Mouse (Mus musculus): Measurements from ENCODE around the gene Gm20696.

Gm20696 gene

GRCm38 (mm10) chr6:99485884-99486640 lies 180.5 kb downstream of the Gm20696 start:
- no peak for DNase-seq (ENCODE audit: low spot score in 2 of 2)

GRCm38 (mm10) chr6:99485217-99485883 lies 181.2 kb downstream of the Gm20696 start:
- peak; percentile 62 to 72 for DNase-seq (ENCODE audit: low spot score in 2 of 2)

GRCm38 (mm10) chr6:99484884-99485216 lies 181.7 kb downstream of the Gm20696 start:
- DNase-seq (ENCODE audit: low spot score in 2 of 2): no peak

- DNase-seq (ENCODE audit: low spot score in 2 of 2): no peak
Observed at GRCm38 (mm10) chr6:99484197-99484725, 182.3 kb downstream of the Gm20696 start.

- no peak for DNase-seq (ENCODE audit: low spot score in 2 of 2)
Observed at GRCm38 (mm10) chr6:99483556-99483955, 183.0 kb downstream of the Gm20696 start.

GRCm38 (mm10) chr6:99481568-99481967 lies 185.0 kb downstream of the Gm20696 start:
- DNase-seq (ENCODE audit: low spot score in 2 of 2): no peak

GRCm38 (mm10) chr6:99478873-99479650 lies 187.5 kb downstream of the Gm20696 start:
- DNase-seq (ENCODE audit: low spot score in 2 of 2): no peak

GRCm38 (mm10) chr6:99475040-99475439 lies 191.6 kb downstream of the Gm20696 start:
- DNase-seq (ENCODE audit: low spot score in 2 of 2): no peak

- DNase-seq (ENCODE audit: low spot score in 2 of 2): no peak
Observed at GRCm38 (mm10) chr6:99470906-99471305, 195.7 kb downstream of the Gm20696 start.

- DNase-seq (ENCODE audit: low spot score in 2 of 2): no peak
Observed at GRCm38 (mm10) chr6:99469134-99469834, 197.3 kb downstream of the Gm20696 start.

- no peak for DNase-seq (ENCODE audit: low spot score in 2 of 2)
Observed at GRCm38 (mm10) chr6:99467831-99468230, 198.8 kb downstream of the Gm20696 start.

- no peak for DNase-seq (ENCODE audit: low spot score in 2 of 2)
Observed at GRCm38 (mm10) chr6:99467109-99467508, 199.5 kb downstream of the Gm20696 start.

- DNase-seq (ENCODE audit: low spot score in 2 of 2): no peak
Observed at GRCm38 (mm10) chr6:99466354-99466753, 200.2 kb downstream of the Gm20696 start.

- no peak for DNase-seq (ENCODE audit: low spot score in 2 of 2)
Observed at GRCm38 (mm10) chr6:99464449-99464848, 202.1 kb downstream of the Gm20696 start.

GRCm38 (mm10) chr6:99463906-99464305 lies 202.7 kb downstream of the Gm20696 start:
- DNase-seq (ENCODE audit: low spot score in 2 of 2): no peak

- no peak for DNase-seq (ENCODE audit: low spot score in 2 of 2)
Observed at GRCm38 (mm10) chr6:99458775-99459174, 207.8 kb downstream of the Gm20696 start.

GRCm38 (mm10) chr6:99453763-99454520 lies 212.7 kb downstream of the Gm20696 start:
- DNase-seq (ENCODE audit: low spot score in 2 of 2): no peak

GRCm38 (mm10) chr6:99452638-99453185 lies 213.9 kb downstream of the Gm20696 start:
- no peak for DNase-seq (ENCODE audit: low spot score in 2 of 2)

GRCm38 (mm10) chr6:99451479-99451878 lies 215.1 kb downstream of the Gm20696 start:
- no peak for DNase-seq (ENCODE audit: low spot score in 2 of 2)

- DNase-seq (ENCODE audit: low spot score in 2 of 2): no peak
Observed at GRCm38 (mm10) chr6:99447447-99447846, 219.2 kb downstream of the Gm20696 start.
